Mouse (Mus musculus) stomach, postnatal 0 days (tissue): ENCODE data around the gene Poc1a.

Experiments
- CTCF ChIP-seq: IDR thresholded peaks from 2 replicates; pipeline ENCODE4 v1.5.1; 2016; ENCODE audit warnings: antibody characterized with exemption, low read depth, mild to moderate bottlenecking, moderate library complexity
- EP300 ChIP-seq: optimal IDR thresholded peaks from 2 replicates; pipeline ENCODE3; 2016; ENCODE audit warnings: antibody characterized with exemption

GRCm38 (mm10) chr9:106312950-106313360 is 32.1 kb downstream of the Poc1a start:
- TF ChIP-seq EP300: no peak
- no peak for TF ChIP-seq CTCF
